Mouse (Mus musculus) stomach, embryonic 14.5 days (tissue): ENCODE results near the gene Efl1. TPM values are rescaled to one million over a fixed set of nuclear protein-coding genes. Genes with fewer than 3 reads are reported as not detected.

Experiments
- ATAC-seq: fragments of 200-750 bp; cut with Nextera tagmentation; 2 replicates; pipeline ENCODE4 v1.8.0; 2017; ENCODE audit warnings: low read depth, moderate TSS enrichment; ENCODE audit not compliant: insufficient number of reproducible peaks, insufficient read depth, low FRiP score
- H3K27ac ChIP-seq: fragments of 300-500 bp; sonication (generic); 2 replicates; pipeline ENCODE4 v1.5.1; 2014; ENCODE audit warnings: mild to moderate bottlenecking, low read length, moderate library complexity, mixed read lengths
- H3K27me3 ChIP-seq: fragments of 300-500 bp; sonication (generic); 2 replicates; pipeline ENCODE4 v1.6.1; 2014; ENCODE audit warnings: low read length, control low read depth, mixed read lengths; ENCODE audit not compliant: control insufficient read depth, insufficient read depth
- H3K36me3 ChIP-seq: fragments of 300-500 bp; sonication (generic); 2 replicates; pipeline ENCODE4 v1.6.1; 2014; ENCODE audit warnings: mild to moderate bottlenecking, control low read depth, low read length, moderate library complexity, mixed read lengths; ENCODE audit not compliant: control insufficient read depth, insufficient read depth
- H3K4me1 ChIP-seq: fragments of 300-500 bp; sonication (generic); 2 replicates; pipeline ENCODE4 v1.6.1; 2014; ENCODE audit warnings: low read length, control low read depth, mixed read lengths; ENCODE audit not compliant: control insufficient read depth, insufficient read depth
- H3K4me2 ChIP-seq: fragments of 300-500 bp; sonication (generic); replicated peaks from 2 replicates; pipeline ENCODE4 v1.6.1; 2014; ENCODE audit warnings: low read depth, low read length, control low read depth
- H3K4me3 ChIP-seq: fragments of 300-500 bp; sonication (generic); 2 replicates; pipeline ENCODE4 v1.5.1; 2014; ENCODE audit warnings: low read depth, low read length, control low read depth
- H3K9ac ChIP-seq: fragments of 300-500 bp; sonication (generic); replicated peaks from 2 replicates; pipeline ENCODE4 v1.6.1; 2014; ENCODE audit warnings: low read depth, mild to moderate bottlenecking, control low read depth, low read length, moderate library complexity, mixed read lengths
- H3K9me3 ChIP-seq: fragments of 300-500 bp; sonication (generic); 2 replicates; pipeline ENCODE4 v1.6.1; 2016; ENCODE audit warnings: low read depth, low read length, control low read depth; ENCODE audit not compliant: control insufficient read depth
- WGBS: fragments of 180-500 bp; shearing (Covaris S2); extraction: QIAGEN DNeasy Blood & Tissue Kit; methylation state at CpG from one replicate; pipeline ENCODE4 v1.1.7; 2014; 5-methylcytosine and 5-hydroxymethylcytosine counted together
- polyA plus RNA-seq: library from polyadenylated mRNA; unstranded; fragments of >200 nt; fragmentation: Nextera tagmentation; extraction: Ambion mirVana; gene quantifications from 2 replicates; pipeline ENCODE4 v1.2.1, GENCODE M21; 2014

The Efl1 gene
- polyA plus RNA-seq, 1 experiment from 2014 or later = 29.7 TPM

DNA sequence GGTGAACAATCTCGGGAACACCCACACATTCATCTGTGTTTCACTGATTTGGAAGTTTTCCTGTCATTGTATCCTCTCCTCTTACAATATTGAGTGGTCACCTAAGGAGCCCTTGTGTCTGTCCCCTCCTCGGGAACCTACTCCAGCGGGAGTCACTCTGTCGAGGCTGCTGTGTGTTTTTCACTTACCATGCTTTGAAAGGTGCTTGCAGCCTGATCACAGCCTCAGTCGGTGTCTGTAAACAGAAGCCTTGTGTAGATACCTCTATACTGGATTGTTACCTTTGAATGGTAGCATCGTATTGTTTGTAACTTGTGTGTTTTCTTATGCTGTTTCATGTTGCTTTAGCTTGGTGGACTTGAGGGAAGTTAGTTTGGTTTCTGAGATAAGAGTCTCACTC lies 85.6 kb downstream of the Efl1 start:
- Histone ChIP-seq H3K36me3 (no peaks in the 10 kb centered on the region), H3K9me3 (peaks cover 2% of the 10 kb centered on the region; the same call in 1 of the 2 replicates), H3K27ac (no peak overlapping the region), H3K4me3 (no peak overlapping the region), H3K9ac (no peak overlapping the region), H3K27me3 (no peaks in the 10 kb centered on the region), H3K4me2 (no peak overlapping the region), H3K4me1 (no peaks in the 10 kb centered on the region)
- ATAC-seq = no peak
- 69% methylated on average over 6 of the region's 6 CpGs for WGBS

DNA sequence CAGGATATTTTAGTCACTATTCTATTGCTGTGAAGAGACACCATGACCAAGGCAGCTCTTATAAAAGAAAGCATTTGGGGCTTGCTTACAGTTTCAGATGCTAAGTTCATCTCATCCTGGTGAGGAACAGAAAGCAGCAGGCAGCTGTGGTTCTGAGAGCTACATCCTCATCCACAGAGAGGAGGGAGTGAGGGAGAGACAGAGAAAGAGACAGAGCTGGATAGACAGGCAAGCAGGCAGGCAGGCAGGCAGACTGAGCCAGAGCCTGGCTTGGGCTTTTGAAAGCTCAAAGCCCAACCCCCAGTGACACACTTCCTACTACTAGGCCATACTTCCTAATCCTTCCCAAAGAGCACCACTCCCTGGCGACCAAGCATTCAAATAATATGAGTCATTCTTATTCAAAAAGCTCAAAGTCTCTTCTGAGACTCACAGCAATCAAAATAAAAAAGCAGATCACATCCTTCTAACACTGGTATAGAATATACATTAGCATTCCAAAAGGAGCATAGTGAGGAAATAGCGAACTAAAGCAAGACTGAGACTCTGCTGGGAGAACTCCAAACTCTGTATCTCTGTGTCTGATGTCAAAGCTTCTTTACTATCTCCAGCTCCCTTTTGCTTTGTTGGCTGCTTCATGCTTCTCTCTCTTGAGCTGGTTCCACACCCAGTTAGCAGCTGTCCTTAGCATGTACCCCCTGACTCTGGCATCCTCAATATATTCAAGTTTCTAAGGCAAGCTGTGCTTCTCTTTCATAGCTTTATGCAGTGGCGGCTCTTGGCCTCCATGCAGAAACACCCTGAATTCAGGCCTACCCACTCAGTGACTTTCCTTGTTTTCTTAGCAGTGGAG lies 86.6 kb downstream of the Efl1 start:
- no peak for ATAC-seq
- H3K9me3 ChIP-seq = peaks cover 2% of the 10 kb centered on the region; the same call in 1 of the 2 replicates
- H3K36me3 ChIP-seq = no peaks in the 10 kb centered on the region
- no peak overlapping the region for H3K4me2 ChIP-seq
- WGBS = 81% methylated on average over 3 of the region's 3 CpGs
- no peak overlapping the region for H3K9ac ChIP-seq
- no peak overlapping the region for H3K4me3 ChIP-seq
- H3K4me1 ChIP-seq = no peaks in the 10 kb centered on the region
- no peak overlapping the region for H3K27ac ChIP-seq
- H3K27me3 ChIP-seq = no peaks in the 10 kb centered on the region

DNA sequence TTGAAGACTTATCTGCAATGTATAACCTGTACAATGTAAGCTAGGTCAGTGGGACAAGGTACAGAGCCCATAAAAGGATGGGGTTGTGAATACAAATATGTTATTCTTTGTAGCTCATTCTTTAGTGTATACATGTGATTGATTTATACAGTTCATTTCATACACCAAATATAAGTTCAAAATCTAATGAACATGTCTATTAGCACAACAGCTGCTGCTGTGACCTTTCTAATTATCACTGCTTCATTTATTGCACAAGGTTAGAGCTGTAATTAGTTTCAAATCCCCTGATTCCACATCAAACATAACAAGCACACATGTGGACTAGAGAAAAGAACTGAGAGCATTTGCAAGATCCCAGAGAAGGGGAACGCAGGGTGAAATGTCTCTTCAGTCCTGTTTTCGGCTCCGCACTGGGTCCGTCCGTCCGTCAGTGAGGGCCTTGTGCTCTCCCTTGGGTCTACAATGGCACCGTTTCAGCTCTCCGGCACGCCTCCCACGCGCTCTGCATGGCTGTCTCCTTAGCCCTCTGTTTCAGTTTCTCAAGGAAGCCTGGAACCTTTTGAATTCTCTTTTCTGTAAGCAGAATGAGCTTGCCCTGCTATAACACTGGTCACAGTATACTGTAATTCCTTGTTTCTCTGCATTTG lies 94.8 kb downstream of the Efl1 start:
- no peak for ATAC-seq
- no peak overlapping the region for H3K27ac ChIP-seq
- 77% methylated on average over 11 of the region's 11 CpGs for WGBS

DNA sequence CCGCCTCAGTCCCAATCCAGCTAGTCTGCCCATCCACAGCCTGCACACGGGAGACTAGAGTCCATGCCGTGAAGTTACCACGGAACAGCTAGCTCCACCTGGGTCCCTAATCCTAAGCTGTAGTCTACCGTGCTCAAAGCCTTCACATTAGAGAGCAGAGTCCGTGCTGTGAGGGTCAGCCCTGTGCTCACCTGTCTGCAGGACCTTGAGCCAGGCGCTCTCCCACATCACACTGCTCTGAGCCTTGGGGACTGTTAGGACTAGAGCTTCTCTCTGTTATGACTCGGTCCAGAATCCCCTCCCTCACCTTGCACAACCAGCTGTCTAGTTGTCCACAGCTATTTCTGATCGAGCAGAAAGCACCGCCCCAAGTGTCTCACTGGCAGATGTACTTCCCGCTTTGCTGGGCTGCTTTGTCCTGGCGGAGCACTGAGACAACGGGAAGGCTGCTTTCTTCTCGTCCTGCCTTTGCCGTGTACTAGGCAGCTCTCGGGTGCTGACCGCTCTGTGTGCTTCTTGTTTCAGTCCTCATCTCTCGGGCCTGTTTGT lies 95.8 kb downstream of the Efl1 start:
- H3K4me2 ChIP-seq = no peak overlapping the region
- no peak overlapping the region; the same call in 1 of the 2 replicates for H3K27ac ChIP-seq
- no peaks in the 10 kb centered on the region for H3K9me3 ChIP-seq
- H3K9ac ChIP-seq = no peak overlapping the region
- H3K4me3 ChIP-seq = no peak overlapping the region
- 79% methylated on average over 18 of the region's 18 CpGs for WGBS
- no peaks in the 10 kb centered on the region for H3K27me3 ChIP-seq
- H3K4me1 ChIP-seq = no peaks in the 10 kb centered on the region
- H3K36me3 ChIP-seq = no peaks in the 10 kb centered on the region
- ATAC-seq = no peak

More for the DNA sequence above, 94.8 kb downstream of the Efl1 start:
- no peaks in the 10 kb centered on the region for H3K27me3 ChIP-seq
- no peaks in the 10 kb centered on the region for H3K4me1 ChIP-seq
- H3K36me3 ChIP-seq = no peaks in the 10 kb centered on the region
- H3K4me3 ChIP-seq = no peak overlapping the region
- H3K9me3 ChIP-seq = no peaks in the 10 kb centered on the region
- H3K9ac ChIP-seq = no peak overlapping the region
- no peak overlapping the region for H3K4me2 ChIP-seq

DNA sequence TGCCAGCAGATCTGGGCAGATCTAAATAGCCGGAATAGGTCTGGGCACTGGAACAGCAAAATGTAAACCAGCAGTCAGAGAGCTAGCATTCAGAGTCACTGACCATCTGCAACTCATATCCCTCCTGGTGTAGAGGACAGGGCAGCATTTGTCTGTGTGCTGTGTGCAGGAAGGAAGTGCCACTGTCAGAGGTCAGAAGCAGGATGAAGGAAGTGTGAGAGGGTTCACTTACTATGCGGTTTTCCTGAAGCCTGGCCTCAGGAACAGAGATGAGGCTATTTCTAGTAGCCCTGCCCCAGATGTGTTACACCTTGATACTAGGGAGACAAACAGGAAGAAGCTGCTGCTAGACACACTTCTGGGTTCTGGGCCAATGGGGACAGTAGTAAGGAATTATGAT lies 100.4 kb downstream of the Efl1 start:
- 62% methylated on average over 2 of the region's 2 CpGs for WGBS
- Histone ChIP-seq H3K27ac (no peak overlapping the region), H3K36me3 (0 out of 2 replicates have a peak, but pooled peaks cover 3% of the 10 kb centered on the region), H3K9me3 (no peaks in the 10 kb centered on the region), H3K4me3 (no peak overlapping the region), H3K4me1 (peaks cover 5% of the 10 kb centered on the region; the same call in 1 of the 2 replicates), H3K27me3 (no peaks in the 10 kb centered on the region), H3K4me2 (no peak overlapping the region), H3K9ac (no peak overlapping the region)
- ATAC-seq = no peak

DNA sequence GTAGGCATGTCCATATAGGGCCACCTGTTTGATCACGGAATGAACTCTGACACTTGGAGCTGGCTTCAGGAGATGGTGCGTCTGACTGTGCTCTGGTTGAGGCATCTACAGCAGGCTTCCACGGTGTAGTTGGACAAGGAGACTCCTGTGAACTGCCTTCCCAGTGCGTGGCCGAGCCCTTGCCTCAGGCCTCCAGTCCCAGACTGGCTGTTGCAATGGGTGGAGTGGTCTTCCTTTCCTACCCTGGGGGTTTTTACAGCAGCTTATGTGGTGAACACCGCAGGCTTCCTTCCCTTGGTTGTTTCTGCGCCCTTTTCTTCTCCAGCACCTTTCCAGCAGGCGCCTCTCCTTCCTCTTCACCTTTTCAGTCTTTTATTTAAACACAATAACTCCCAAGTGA lies 100.8 kb downstream of the Efl1 start:
- Histone ChIP-seq H3K9me3 (no peaks in the 10 kb centered on the region), H3K36me3 (0 out of 2 replicates have a peak, but pooled peaks cover 3% of the 10 kb centered on the region), H3K4me3 (no peak overlapping the region), H3K4me2 (no peak overlapping the region), H3K27me3 (no peaks in the 10 kb centered on the region), H3K27ac (no peak overlapping the region), H3K4me1 (peaks cover 5% of the 10 kb centered on the region; the same call in 1 of the 2 replicates), H3K9ac (no peak overlapping the region)
- ATAC-seq = no peak
- WGBS = 80% methylated on average over 8 of the region's 8 CpGs

DNA sequence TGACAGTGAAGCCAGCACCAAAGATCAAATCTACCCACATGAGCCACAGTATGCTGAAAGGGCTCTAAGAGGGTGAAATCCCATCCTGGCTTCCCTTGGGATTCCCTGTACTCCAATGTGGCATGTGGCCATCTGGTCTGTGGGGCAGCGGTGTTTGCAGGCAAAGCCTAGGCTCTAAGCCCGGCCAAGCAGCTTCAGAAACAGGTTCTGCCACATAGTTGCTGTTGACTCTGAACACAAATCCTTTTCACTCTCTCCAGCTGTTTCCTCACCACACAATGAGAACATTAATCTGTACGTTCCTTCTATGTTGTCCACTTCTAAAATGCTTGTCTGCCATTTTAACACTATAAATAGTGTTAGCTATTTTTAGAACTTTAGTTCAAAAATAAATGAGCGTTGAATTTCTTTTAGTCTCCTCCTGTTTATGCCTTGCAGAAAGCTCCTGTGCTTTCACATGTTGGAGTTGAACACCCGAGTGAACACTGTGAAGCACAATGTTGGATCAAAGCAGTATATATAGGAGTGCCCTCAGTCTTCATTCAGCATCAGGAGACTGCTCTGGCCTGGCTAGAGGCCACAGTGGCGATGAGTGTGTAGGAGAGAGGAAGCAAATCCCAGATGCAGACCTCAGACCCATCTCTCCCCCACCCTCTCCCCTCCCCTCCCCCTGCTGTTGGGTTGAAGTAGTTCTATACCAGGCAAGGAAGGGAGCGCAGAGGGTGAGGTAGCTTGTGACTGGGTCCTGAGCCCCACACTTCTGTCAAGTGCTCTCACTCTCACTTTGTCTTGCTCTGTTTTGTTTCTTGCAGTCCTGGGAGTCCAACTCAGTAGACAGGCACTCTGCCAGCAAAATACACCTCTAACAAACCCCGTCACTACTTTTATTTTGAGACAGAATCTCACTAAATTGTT lies 104.0 kb downstream of the Efl1 start:
- Histone ChIP-seq H3K9me3 (no peaks in the 10 kb centered on the region), H3K9ac (no peak overlapping the region), H3K4me3 (no peak overlapping the region), H3K27ac (peak overlapping the region; percentile 29), H3K4me2 (0 out of 2 replicates have a peak overlapping the region, but pooled peaks have one; percentile 2), H3K4me1 (peaks cover 5% of the 10 kb centered on the region; the same call in 1 of the 2 replicates), H3K27me3 (no peaks in the 10 kb centered on the region), H3K36me3 (peaks cover 3% of the 10 kb centered on the region; the same call in 1 of the 2 replicates)
- 48% methylated on average over 8 of the region's 8 CpGs for WGBS
- peak; percentile 84; the same call in 1 of the 2 replicates for ATAC-seq
